Mouse (Mus musculus) myocyte (in vitro differentiated cells): ENCODE measurements at regions not wholly inside any gene's neighbourhood (a gene's known extent, or its start where the extent isn't known, plus 50 kb on each side); places are given as distances from the start of the nearest gene placed in this dataset.
"Not testable (repeated sequence)": the region's sequence is repeated elsewhere in the genome, so short reads cannot be mapped to it uniquely, and the experiment has no call there.

Source experiments
- H3K27me3 ChIP-seq: one replicate; pipeline ENCODE4 v1.6.1; 2011; ENCODE audit not compliant: control insufficient read depth, insufficient read depth, insufficient read length
- H3K36me3 ChIP-seq: one replicate; pipeline ENCODE4 v1.6.1; 2011; ENCODE audit not compliant: control insufficient read depth, insufficient read depth
- H3K4me2 ChIP-seq: one replicate; pipeline ENCODE4 v1.6.1; 2011; ENCODE audit warnings: low read depth, control low read depth
- H3K4me3 ChIP-seq: one replicate; pipeline ENCODE4 v1.5.1; 2011; ENCODE audit warnings: mild to moderate bottlenecking, control low read depth, moderate library complexity
- H3K79me2 ChIP-seq: one replicate; pipeline ENCODE4 v1.6.1; 2011; ENCODE audit not compliant: control insufficient read depth, insufficient read depth
- H3ac ChIP-seq: one replicate; pipeline ENCODE4 v1.6.1; 2011; ENCODE audit not compliant: control insufficient read depth, insufficient read length
- CEBPB ChIP-seq: IDR thresholded peaks from 2 replicates; pipeline ENCODE4 v1.6.1; 2011; ENCODE audit warnings: mild to moderate bottlenecking, moderate library complexity; ENCODE audit not compliant: poor library complexity, insufficient read depth, severe bottlenecking
- E2F4 ChIP-seq: IDR thresholded peaks from one replicate; pipeline ENCODE4 v1.6.1; 2011; ENCODE audit warnings: mild to moderate bottlenecking, control low read depth, moderate library complexity; ENCODE audit not compliant: insufficient read depth
- MAX ChIP-seq: IDR thresholded peaks from one replicate; pipeline ENCODE4 v1.6.1; 2011; ENCODE audit warnings: low read depth, mild to moderate bottlenecking, control low read depth
- MYOD1 ChIP-seq, 3 experiments: IDR thresholded peaks; one replicate each; pipeline ENCODE4 v1.6.1; 2011; ENCODE audit warnings: control low read depth in 2 of 3, low read depth in 2 of 3, mild to moderate bottlenecking in 2 of 3, moderate library complexity in 1 of 3; ENCODE audit not compliant: insufficient read length in 2 of 3, control insufficient read depth in 1 of 3
- MYOG ChIP-seq, 3 experiments: IDR thresholded peaks; one replicate each; pipeline ENCODE4 v1.6.1; 2011; ENCODE audit warnings: control low read depth in 2 of 3, low read depth in 2 of 3, mild to moderate bottlenecking in 2 of 3; ENCODE audit not compliant: insufficient read length in 2 of 3, control insufficient read depth in 1 of 3, insufficient read depth in 1 of 3
- POLR2A ChIP-seq: IDR thresholded peaks from one replicate; pipeline ENCODE4 v1.6.1; 2011; ENCODE audit warnings: low read depth, mild to moderate bottlenecking, control low read depth, moderate library complexity; ENCODE audit not compliant: insufficient read length
- POLR2AphosphoS2 ChIP-seq: IDR thresholded peaks from one replicate; pipeline ENCODE4 v1.6.1; 2011; ENCODE audit warnings: low read depth, control low read depth; ENCODE audit not compliant: insufficient read length
- REST ChIP-seq: IDR thresholded peaks from one replicate; pipeline ENCODE4 v1.6.1; 2011; ENCODE audit warnings: mild to moderate bottlenecking, control low read depth, moderate library complexity; ENCODE audit not compliant: insufficient read depth, insufficient read length
- SRF ChIP-seq: IDR thresholded peaks from one replicate; pipeline ENCODE4 v1.6.1; 2011; ENCODE audit warnings: low read depth; ENCODE audit not compliant: control insufficient read depth, insufficient read length
- TCF12 ChIP-seq: IDR thresholded peaks from one replicate; pipeline ENCODE4 v1.6.1; 2011; ENCODE audit warnings: mild to moderate bottlenecking, control low read depth; ENCODE audit not compliant: poor library complexity, insufficient read depth, severe bottlenecking
- TCF3 ChIP-seq: IDR thresholded peaks from one replicate; pipeline ENCODE4 v1.6.1; 2011; ENCODE audit warnings: low read depth, control low read depth; ENCODE audit not compliant: insufficient read length
- USF1 ChIP-seq: IDR thresholded peaks from one replicate; pipeline ENCODE4 v1.6.1; 2011; ENCODE audit warnings: low read depth, mild to moderate bottlenecking, control low read depth, moderate library complexity

DNA sequence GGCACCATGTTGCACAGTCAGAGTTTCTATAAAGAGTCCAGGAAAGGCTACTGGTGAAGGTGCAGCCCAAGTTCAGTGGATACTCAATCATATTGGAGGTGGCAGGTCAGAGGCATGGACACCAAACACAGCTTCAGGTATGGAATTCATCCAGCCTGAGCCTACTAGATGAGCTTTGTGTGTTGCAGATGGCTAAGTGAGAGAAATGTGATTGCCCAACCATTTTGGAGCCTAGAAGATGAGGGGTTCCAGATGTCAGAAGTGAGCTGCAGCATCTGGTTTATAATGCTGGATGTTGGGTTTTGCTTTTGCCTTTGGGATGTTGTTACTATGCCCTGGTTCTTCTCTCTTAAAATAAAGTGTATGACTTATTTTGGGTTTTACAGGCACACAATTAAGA, 88.7 kb upstream of the Gucy1a1 start:
- H3K27me3 ChIP-seq, result no peaks in the 10 kb centered on the region
- no peak overlapping the region for H3K4me2 ChIP-seq
- H3K36me3 ChIP-seq, result no peaks in the 10 kb centered on the region
- no peaks in the 10 kb centered on the region for H3K79me2 ChIP-seq
- no peak overlapping the region for H3ac ChIP-seq
- TF ChIP-seq POLR2A (no peak), SRF (no peak), MAX (no peak), MYOD1 (IDR thresholded peaks at IDR 0.05; ENCODE audit: control insufficient read depth in 1 of 3, insufficient read length in 2 of 3, low read depth in 2 of 3) (no peak), REST (no peak), E2F4 (no peak), TCF12 (no peak), MYOG (IDR thresholded peaks at IDR 0.05; ENCODE audit: control insufficient read depth in 1 of 3, insufficient read depth in 1 of 3, insufficient read length in 2 of 3, low read depth in 2 of 3) (no peak), USF1 (no peak), TCF3 (no peak)
- no peak overlapping the region for H3K4me3 ChIP-seq

DNA sequence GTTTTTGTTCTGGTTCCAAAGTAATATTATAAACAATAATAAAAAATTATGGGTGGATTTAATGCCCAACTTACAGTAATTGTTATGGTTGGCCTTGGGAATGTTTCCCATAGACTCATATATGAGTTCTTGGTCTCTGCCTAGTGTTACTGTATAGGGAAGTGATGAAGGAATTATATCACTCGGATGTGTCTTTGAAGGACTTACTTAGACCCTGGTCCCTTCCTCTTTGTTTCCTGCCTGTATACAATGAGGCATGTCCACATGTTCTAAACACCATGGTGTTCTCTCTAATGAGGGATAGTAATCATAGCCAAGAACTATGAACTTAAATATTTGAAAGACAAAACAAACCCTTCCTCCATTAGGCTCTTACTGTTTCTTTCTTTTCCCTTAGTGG, 77.8 kb upstream of the Gucy1a1 start:
- H3K27me3 ChIP-seq, result no peaks in the 10 kb centered on the region
- H3K4me2 ChIP-seq, result no peak overlapping the region
- no peaks in the 10 kb centered on the region for H3K36me3 ChIP-seq
- no peaks in the 10 kb centered on the region for H3K79me2 ChIP-seq
- TF ChIP-seq CEBPB, result no peak
- no peak for TF ChIP-seq USF1
- TF ChIP-seq E2F4, result no peak
- TF ChIP-seq POLR2AphosphoS2, result no peak
- no peak overlapping the region for H3K4me3 ChIP-seq
- no peak overlapping the region for H3ac ChIP-seq

DNA sequence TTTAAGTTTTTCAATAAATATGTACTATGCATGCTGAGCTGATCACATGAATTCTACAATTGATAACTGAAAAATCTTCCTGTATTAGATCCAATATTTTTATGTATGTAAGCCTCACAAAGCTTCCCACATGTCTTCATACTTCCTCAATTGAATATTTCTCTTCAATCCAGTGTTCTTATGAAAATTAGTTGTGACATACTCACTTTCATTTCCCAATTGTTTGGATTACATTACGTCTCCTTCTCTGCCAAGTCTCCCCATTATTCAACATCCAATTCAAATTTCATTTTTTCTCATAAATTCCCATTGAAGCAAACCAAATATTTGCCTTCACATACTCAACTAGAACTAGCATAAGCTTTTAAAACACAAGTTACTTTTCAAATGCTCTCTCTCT, 76.3 kb upstream of the Gucy1a1 start:
- Histone ChIP-seq H3K36me3 (no peaks in the 10 kb centered on the region), H3K4me3 (no peak overlapping the region), H3ac (no peak overlapping the region), H3K4me2 (no peak overlapping the region), H3K27me3 (no peaks in the 10 kb centered on the region), H3K79me2 (no peaks in the 10 kb centered on the region)
- TF ChIP-seq MYOG (IDR thresholded peaks at IDR 0.05; ENCODE audit: control insufficient read depth in 1 of 3, insufficient read depth in 1 of 3, insufficient read length in 2 of 3, low read depth in 2 of 3) (no peak), SRF (no peak), USF1 (no peak), POLR2AphosphoS2 (no peak), TCF12 (no peak)

DNA sequence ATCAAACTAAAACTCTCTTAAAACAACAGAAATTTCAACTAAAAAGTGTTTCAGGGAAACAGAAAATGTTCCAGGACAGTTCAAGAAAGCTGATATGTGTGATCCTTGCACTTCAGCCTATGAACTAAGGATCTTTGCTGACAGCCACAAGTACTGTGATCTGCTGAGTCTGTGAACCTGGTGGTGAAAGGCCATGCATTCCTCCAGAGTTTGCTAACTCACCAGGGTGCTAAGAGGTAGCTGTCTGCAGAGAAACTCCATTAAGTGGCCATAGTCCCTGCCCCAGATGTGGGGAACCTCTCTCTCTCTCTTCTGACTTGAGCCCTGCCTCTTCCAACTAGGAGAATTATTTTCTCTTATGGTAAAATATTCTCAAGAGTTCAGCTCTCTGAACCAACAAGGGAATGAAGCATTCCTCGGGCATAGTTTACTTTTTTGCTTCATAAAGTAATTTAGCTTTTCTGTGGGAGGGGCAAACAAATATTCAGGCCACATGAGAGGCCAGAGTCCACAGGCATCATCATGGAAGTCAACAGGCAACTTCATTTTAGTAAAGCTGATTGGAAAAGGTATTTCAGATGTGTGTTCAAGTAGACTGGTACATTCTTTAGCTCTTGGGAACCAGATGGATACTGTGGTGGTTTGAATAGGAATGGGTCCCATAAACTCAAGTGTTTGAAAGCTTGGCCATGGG, 73.8 kb upstream of the Gucy1a1 start:
- not testable (repeated sequence) for H3K4me3 ChIP-seq, H3K79me2 ChIP-seq, H3K27me3 ChIP-seq, H3ac ChIP-seq, H3K36me3 ChIP-seq, H3K4me2 ChIP-seq

DNA sequence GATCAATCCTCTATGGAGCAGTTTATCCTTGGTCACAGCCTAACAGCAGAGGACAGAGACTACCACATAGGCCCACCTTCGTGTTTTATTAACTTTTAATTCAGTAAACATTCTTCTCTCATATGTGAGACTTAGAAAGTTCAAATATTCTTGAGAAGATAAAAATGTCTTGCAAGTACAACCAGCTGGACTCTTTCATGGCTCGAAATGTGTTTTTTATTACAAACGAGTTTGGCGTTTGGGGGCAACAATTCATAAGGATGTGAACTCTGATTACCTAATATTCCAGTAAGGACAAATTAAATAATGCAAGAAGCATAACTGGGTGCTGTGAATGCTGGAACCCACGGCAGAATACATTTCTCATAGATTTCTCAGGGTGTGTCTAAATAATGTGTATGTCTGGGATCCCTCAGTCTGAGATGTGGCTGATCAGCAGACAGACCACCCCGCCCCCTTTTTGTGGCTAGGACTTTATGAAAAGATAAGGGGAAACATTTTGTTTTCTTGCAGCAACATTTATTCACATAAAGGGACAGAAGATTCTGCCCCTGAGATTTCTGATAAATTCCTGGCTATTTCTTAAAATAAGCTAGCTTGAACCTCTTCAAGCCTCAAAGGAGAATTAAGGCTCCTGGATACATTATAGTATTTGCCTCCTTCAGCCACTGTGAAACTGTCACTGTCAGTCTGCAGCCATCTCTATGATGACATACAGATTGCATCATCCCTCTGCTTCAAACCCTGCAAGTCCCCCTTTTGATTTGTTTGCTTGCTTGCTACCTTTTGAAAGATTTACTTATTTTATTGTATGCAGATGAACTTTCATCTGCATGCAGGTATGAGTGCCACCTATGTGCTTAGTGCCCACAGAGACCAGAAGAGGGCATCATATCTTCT, 69.2 kb upstream of the Gucy1a1 start:
- Histone ChIP-seq H3K79me2 (no peaks in the 10 kb centered on the region), H3K4me2 (no peak overlapping the region), H3K36me3 (no peaks in the 10 kb centered on the region), H3K27me3 (no peaks in the 10 kb centered on the region), H3ac (no peak overlapping the region), H3K4me3 (no peak overlapping the region)
- TF ChIP-seq MYOD1 (IDR thresholded peaks at IDR 0.05; ENCODE audit: control insufficient read depth in 1 of 3, insufficient read length in 2 of 3, low read depth in 2 of 3) (no peak), CEBPB (peak; percentile 76; the same call in 1 of the 2 replicates), USF1 (no peak), MAX (no peak)

DNA sequence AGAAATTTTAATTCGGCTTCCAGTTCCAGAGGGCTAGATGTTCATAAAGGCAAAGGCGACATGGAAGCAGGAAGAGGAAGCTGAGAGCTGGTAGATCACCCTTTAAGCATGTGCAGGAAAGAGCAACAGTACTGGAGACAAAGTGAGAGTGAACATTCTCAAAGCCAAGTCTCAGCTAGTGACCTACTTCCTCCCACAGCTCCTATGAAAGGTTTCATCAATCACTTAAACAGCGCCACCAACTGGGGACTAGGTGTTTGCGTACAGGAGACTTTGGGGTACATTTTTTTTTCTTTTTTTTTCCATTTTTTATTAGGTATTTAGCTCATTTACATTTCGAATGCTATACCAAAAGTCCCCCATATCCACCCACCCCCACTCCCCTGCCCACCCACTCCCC, 61.7 kb upstream of the Gucy1a1 start:
- H3ac ChIP-seq, result no peak overlapping the region

More for the DNA sequence above, 61.7 kb upstream of the Gucy1a1 start:
- TF ChIP-seq POLR2AphosphoS2 (no peak), REST (no peak), MAX (no peak), MYOG (IDR thresholded peaks at IDR 0.05; ENCODE audit: control insufficient read depth in 1 of 3, insufficient read depth in 1 of 3, insufficient read length in 2 of 3, low read depth in 2 of 3) (no peak), USF1 (no peak), E2F4 (no peak), TCF12 (no peak), MYOD1 (IDR thresholded peaks at IDR 0.05; ENCODE audit: control insufficient read depth in 1 of 3, insufficient read length in 2 of 3, low read depth in 2 of 3) (no peak), TCF3 (no peak), CEBPB (no peak), SRF (no peak), POLR2A (no peak)
- Histone ChIP-seq H3K4me2 (no peak overlapping the region), H3K36me3 (no peaks in the 10 kb centered on the region), H3K4me3 (no peak overlapping the region), H3K79me2 (no peaks in the 10 kb centered on the region), H3K27me3 (no peaks in the 10 kb centered on the region)
